10 mouse cellular contexts compared by ENCODE assay signal in genomic region chr9:94738555-94739427, GRCm38 (mm10).
DNase-seq lines count a peak whose midpoint lies in the region; ATAC-seq and TF ChIP-seq lines count a peak whose summit lies in the region.
"Had no signal": no experiment of that assay in that cellular context is flagged by ENCODE, and none has a peak within 500 bp of the region (broad histone marks: within the 10 kb centered on the region; RNA-seq: fewer than 3 reads in every experiment).

No protein-coding gene starts in this region.

- H3K4me1 ChIP-seq in heart, adult 2 months (ENCODE audit: control insufficient read depth, insufficient read depth, low read length): no peaks in the 10 kb centered on the region
- H3K4me1 ChIP-seq in hindbrain, embryonic 11.5 days (replicated peaks; ENCODE audit: control insufficient read depth, insufficient read depth, low read length): no peaks in the 10 kb centered on the region
- H3K4me1 ChIP-seq: liver, embryonic 13.5 days had no signal

- TF ChIP-seq CTCF in heart, adult 2 months (IDR thresholded peaks at IDR 0.05): no peak; the same call in 1 of the 2 replicates

- no peaks in the 10 kb centered on the region for H3K9me3 ChIP-seq in hindbrain, embryonic 11.5 days (ENCODE audit: control insufficient read depth, low read length)
- H3K9me3 ChIP-seq: liver, embryonic 13.5 days had no signal

- H3K9ac ChIP-seq in heart, adult 2 months (ENCODE audit: low read depth, low read length): no peak overlapping the region
- H3K9ac ChIP-seq in hindbrain, embryonic 11.5 days (ENCODE audit: low read depth, low read length): no peak overlapping the region
- H3K9ac ChIP-seq: liver, embryonic 13.5 days had no signal

- no peak overlapping the region for H3K4me3 ChIP-seq in heart, adult 2 months
- no peak overlapping the region for H3K4me3 ChIP-seq in hindbrain, embryonic 11.5 days (ENCODE audit: low read depth, low read length)
- H3K4me3 ChIP-seq: liver, embryonic 13.5 days had no signal

- no peaks in the 10 kb centered on the region for H3K36me3 ChIP-seq in heart, adult 2 months (ENCODE audit: control insufficient read depth, insufficient read depth, low read length)
- no peaks in the 10 kb centered on the region for H3K36me3 ChIP-seq in hindbrain, embryonic 11.5 days (ENCODE audit: control insufficient read depth, insufficient read depth, low read length)
- H3K36me3 ChIP-seq: G1E; liver, embryonic 13.5 days had no signal

- peak; percentile 21 to 35 for DNase-seq in heart, adult 2 months
- DNase-seq in heart, postnatal 25 days (ENCODE audit: low spot score): no peak
- peak; percentile 86 for DNase-seq in adrenal gland, postnatal 14 days
- peak; percentile 70 for DNase-seq in embryo, embryonic 9.5 days (ENCODE audit: extremely low spot score)
- DNase-seq in hindbrain, embryonic 11.5 days (ENCODE audit: low spot score): peak; percentile 85
- peak; percentile 75 for DNase-seq in layer of hippocampus, adult 9-10 months (ENCODE audit: low spot score)
- peak; percentile 76 for DNase-seq in lung, postnatal 36 days
- peak; percentile 82 for DNase-seq in right cerebral cortex, postnatal 14 days
- DNase-seq: liver, embryonic 13.5 days had no signal

- 34% methylated on average over 6 of the region's 6 CpGs for WGBS in heart, adult 2 months
- WGBS in hindbrain, embryonic 11.5 days: 50% methylated on average over 6 of the region's 6 CpGs

- H3K27ac ChIP-seq in heart, adult 2 months: no peak overlapping the region
- H3K27ac ChIP-seq in hindbrain, embryonic 11.5 days (ENCODE audit: low read depth, low read length): no peak overlapping the region
- H3K27ac ChIP-seq: liver, embryonic 13.5 days had no signal

- H3K79me2 ChIP-seq in heart, adult 2 months (replicated peaks; ENCODE audit: control insufficient read depth, insufficient read depth, low read length): no peaks in the 10 kb centered on the region

- H3K4me2 ChIP-seq in hindbrain, embryonic 11.5 days (replicated peaks; ENCODE audit: low read depth, low read length): no peak overlapping the region
- H3K4me2 ChIP-seq: liver, embryonic 13.5 days had no signal

- H3K27me3 ChIP-seq in heart, adult 2 months (ENCODE audit: control insufficient read depth, insufficient read depth, low read length): no peaks in the 10 kb centered on the region
- H3K27me3 ChIP-seq in hindbrain, embryonic 11.5 days (ENCODE audit: control insufficient read depth, insufficient read depth, low read length): no peaks in the 10 kb centered on the region
- H3K27me3 ChIP-seq: liver, embryonic 13.5 days had no signal

- TF ChIP-seq POLR2A in heart, adult 2 months (IDR thresholded peaks at IDR 0.05; ENCODE audit: insufficient read depth, low read depth, low read length): no peak

- ATAC-seq in hindbrain, embryonic 11.5 days (ENCODE audit: low FRiP score): peak; percentile 53; the same call in 1 of the 2 replicates

- intact Hi-C loops in heart, adult 2 months (cut with DNase I): loop anchor here (2.0 to 5.0 kb wide), 2 partner anchors 714 to 1114 kb away; no protein-coding TSS in a partner anchor
- intact Hi-C loops in heart, postnatal 25 days (cut with DNase I): loop anchor here (5.0 kb wide), 2 partner anchors 669 to 724 kb away; partner anchors contain the start of gene Chst2

- TF ChIP-seq EP300 in heart, adult 2 months (IDR thresholded peaks at IDR 0.05; ENCODE audit: insufficient read depth, low read depth, low read length): no peak
